Comparison of ENCODE assay signal across 8 mouse cellular contexts in genomic region chr11:81634360-81635350, GRCm38 (mm10).
A peak's percentile ranks its signal among the peaks of the same experiment; 100 is the strongest.
DNase-seq lines count a peak whose midpoint lies in the region; ATAC-seq and TF ChIP-seq lines count a peak whose summit lies in the region.

No protein-coding gene starts in this region.

- H3K4me1 ChIP-seq in kidney, embryonic 15.5 days = peaks cover 6% of the 10 kb centered on the region; the same call in 1 of the 2 replicates
- H3K4me1 ChIP-seq in cortical plate, adult 2 months (ENCODE audit: control insufficient read depth, insufficient read depth, low read length) = peaks cover 3% of the 10 kb centered on the region; the same call in 1 of the 2 replicates
- H3K4me1 ChIP-seq in limb, embryonic 11.5 days (ENCODE audit: control insufficient read depth, insufficient read depth, low read length) = no peaks in the 10 kb centered on the region
- peaks cover 8% of the 10 kb centered on the region; the same call in 1 of the 2 replicates for H3K4me1 ChIP-seq in neural tube, embryonic 15.5 days

- DNase-seq in kidney, adult 9 months = peak; percentile 34
- peak; percentile 33 for DNase-seq in adipocyte (ENCODE audit: low spot score)
- DNase-seq in heart, postnatal 4 days = peak; percentile 57
- DNase-seq in limb, embryonic 11.5 days (ENCODE audit: low spot score) = peak; percentile 72

- no peak overlapping the region for H3K27ac ChIP-seq in kidney, embryonic 15.5 days
- H3K27ac ChIP-seq in cortical plate, adult 2 months (ENCODE audit: insufficient read depth, low read length) = no peak overlapping the region
- H3K27ac ChIP-seq in limb, embryonic 11.5 days (replicated peaks; ENCODE audit: low read depth, low read length) = no peak overlapping the region
- peak overlapping the region; percentile 45 for H3K27ac ChIP-seq in neural tube, embryonic 15.5 days (replicated peaks)

- H3K4me3 ChIP-seq in kidney, embryonic 15.5 days (replicated peaks) = no peak overlapping the region
- peak overlapping the region; percentile 41 for H3K4me3 ChIP-seq in cortical plate, adult 2 months (ENCODE audit: insufficient read depth, low read length)
- no peak overlapping the region for H3K4me3 ChIP-seq in limb, embryonic 11.5 days (ENCODE audit: low read depth, low read length)
- peak overlapping the region; percentile 18 for H3K4me3 ChIP-seq in neural tube, embryonic 15.5 days (replicated peaks)

- no peaks in the 10 kb centered on the region for H3K27me3 ChIP-seq in kidney, embryonic 15.5 days
- H3K27me3 ChIP-seq in limb, embryonic 11.5 days (ENCODE audit: control insufficient read depth, insufficient read depth, low read length) = no peaks in the 10 kb centered on the region
- no peaks in the 10 kb centered on the region for H3K27me3 ChIP-seq in neural tube, embryonic 15.5 days (replicated peaks)

- no peak overlapping the region for H3K4me2 ChIP-seq in kidney, embryonic 15.5 days
- no peak overlapping the region for H3K4me2 ChIP-seq in limb, embryonic 11.5 days (ENCODE audit: low read depth, severe bottlenecking)
- H3K4me2 ChIP-seq in neural tube, embryonic 15.5 days = peak overlapping the region; percentile 40

- no peaks in the 10 kb centered on the region for H3K36me3 ChIP-seq in kidney, embryonic 15.5 days
- H3K36me3 ChIP-seq in limb, embryonic 11.5 days (ENCODE audit: control insufficient read depth, insufficient read depth, low read length) = no peaks in the 10 kb centered on the region
- H3K36me3 ChIP-seq in neural tube, embryonic 15.5 days = no peaks in the 10 kb centered on the region

- no peaks in the 10 kb centered on the region for H3K9me3 ChIP-seq in kidney, embryonic 15.5 days (replicated peaks)
- no peaks in the 10 kb centered on the region for H3K9me3 ChIP-seq in limb, embryonic 11.5 days (ENCODE audit: control insufficient read depth, low read length)
- no peaks in the 10 kb centered on the region for H3K9me3 ChIP-seq in neural tube, embryonic 15.5 days (replicated peaks)

- TF ChIP-seq CTCF in cortical plate, adult 2 months (IDR thresholded peaks at IDR 0.05; ENCODE audit: extremely low read depth, insufficient read depth, low read length) = peak; percentile 85

- no peak overlapping the region for H3K9ac ChIP-seq in kidney, embryonic 15.5 days
- no peak overlapping the region for H3K9ac ChIP-seq in limb, embryonic 11.5 days (ENCODE audit: low read length)
- H3K9ac ChIP-seq in neural tube, embryonic 15.5 days (replicated peaks) = peak overlapping the region; percentile 18; the same call in 1 of the 2 replicates

- ATAC-seq in kidney, embryonic 15.5 days (replicated peaks; ENCODE audit: low FRiP score) = no peak
- no peak for ATAC-seq in limb, embryonic 11.5 days (ENCODE audit: insufficient number of reproducible peaks, low FRiP score, low TSS enrichment, low read depth)
- peak; percentile 41; the same call in 1 of the 2 replicates for ATAC-seq in neural tube, embryonic 15.5 days (ENCODE audit: low FRiP score)
- no peak for ATAC-seq in monocyte, adult 5-6 weeks (replicated peaks; ENCODE audit: insufficient number of reproducible peaks, low FRiP score, low TSS enrichment, poor library complexity, severe bottlenecking)

- 60% methylated on average over 25 of the region's 25 CpGs for WGBS in kidney, embryonic 15.5 days
- WGBS in limb, embryonic 11.5 days = 60% methylated on average over 25 of the region's 25 CpGs
- 44% methylated on average over 25 of the region's 25 CpGs for WGBS in neural tube, embryonic 15.5 days

- no peak for TF ChIP-seq POLR2A in cortical plate, adult 2 months (IDR thresholded peaks at IDR 0.05; ENCODE audit: extremely low read depth, insufficient read depth, low read length)

Comparison
In these comparisons a context has a peak if more than half of its experiments do, and no peak if none do; other contexts are left out.
1. H3K4me3 ChIP-seq: peak in cortical plate, adult 2 months (single experiment) and neural tube, embryonic 15.5 days (single experiment); none in kidney, embryonic 15.5 days (single experiment) and limb, embryonic 11.5 days (single experiment).
2. Peak in every context shown above with its lines, with median percentiles within 50 percentile points of each other: DNase-seq.